Mouse (Mus musculus): Measurements from ENCODE around the gene Mmp15.

- TF ChIP-seq CTCF (IDR thresholded peaks at IDR 0.05; ENCODE audit: extremely low read depth, insufficient read length, insufficient replicate concordance, low read depth, low read length) = no peak
- no peak for TF ChIP-seq POLR2A (IDR thresholded peaks at IDR 0.05; ENCODE audit: low read depth, low read length)
Observed at GRCm38 (mm10) chr8:95348356-95348755, 3.7 kb upstream of the Mmp15 start.

All from small intestine, adult 2 months (tissue).